Mouse (Mus musculus) layer of hippocampus, adult 9-11 months (tissue): Measurements from ENCODE around the gene Abcf1.
"Not testable (repeated sequence)": the region's sequence is repeated elsewhere in the genome, so short reads cannot be mapped to it uniquely, and the experiment has no call there.

Experiments
- DNase-seq: peaks from one replicate; pipeline ENCODE4 v3.0.0; 2022

Gene Abcf1

GRCm38 (mm10) chr17:35969418-35970389 is at the start of gene Abcf1:
Abcf1 (minus strand) TSS chr17:35969761.
- peak; percentile 98 for DNase-seq

- DNase-seq, result no peak
Observed at GRCm38 (mm10) chr17:36018979-36019378, 49.4 kb upstream of the Abcf1 start.

- DNase-seq, result no peak
Observed at GRCm38 (mm10) chr17:36017046-36017445, 47.5 kb upstream of the Abcf1 start.

GRCm38 (mm10) chr17:36014977-36015376 is 45.4 kb upstream of the Abcf1 start:
- no peak for DNase-seq

GRCm38 (mm10) chr17:36004409-36004808 is 34.8 kb upstream of the Abcf1 start:
- not testable (repeated sequence) for DNase-seq

- DNase-seq, result no peak
Observed at GRCm38 (mm10) chr17:36003331-36003730, 33.8 kb upstream of the Abcf1 start.

- DNase-seq, result no peak
Observed at GRCm38 (mm10) chr17:36001966-36002365, 32.4 kb upstream of the Abcf1 start.

GRCm38 (mm10) chr17:36001121-36001897 is 31.7 kb upstream of the Abcf1 start:
- no peak for DNase-seq

- no peak for DNase-seq
Observed at GRCm38 (mm10) chr17:36000349-36000748, 30.8 kb upstream of the Abcf1 start.

- DNase-seq, result no peak
Observed at GRCm38 (mm10) chr17:35999356-35999755, 29.8 kb upstream of the Abcf1 start.

- DNase-seq, result no peak
Observed at GRCm38 (mm10) chr17:35998545-35999305, 29.2 kb upstream of the Abcf1 start.

- no peak for DNase-seq
Observed at GRCm38 (mm10) chr17:35997713-35998510, 28.4 kb upstream of the Abcf1 start.

GRCm38 (mm10) chr17:35996949-35997348 is 27.4 kb upstream of the Abcf1 start:
- peak; percentile 93 for DNase-seq

- DNase-seq, result no peak
Observed at GRCm38 (mm10) chr17:35994879-35995240, 25.3 kb upstream of the Abcf1 start.

GRCm38 (mm10) chr17:35994175-35994878 is 24.8 kb upstream of the Abcf1 start:
- peak; percentile 78 for DNase-seq

- peak; percentile 62 for DNase-seq
Observed at GRCm38 (mm10) chr17:35993675-35994074, 24.1 kb upstream of the Abcf1 start.

GRCm38 (mm10) chr17:35991781-35992180 is 22.2 kb upstream of the Abcf1 start:
- no peak for DNase-seq

- no peak for DNase-seq
Observed at GRCm38 (mm10) chr17:35981776-35982175, 12.2 kb upstream of the Abcf1 start.

- DNase-seq, result peak; percentile 51
Observed at GRCm38 (mm10) chr17:35980363-35980754, 10.8 kb upstream of the Abcf1 start.

- peak; percentile 94 for DNase-seq
Observed at GRCm38 (mm10) chr17:35979401-35980362, 10.1 kb upstream of the Abcf1 start, which contains the start of the genes Gnl1 and Prr3. Gnl1 (plus strand) TSS chr17:35979851. Prr3 (minus strand) TSS chr17:35980236.
